Mouse (Mus musculus): ENCODE measurements at regions not wholly inside any gene's neighbourhood (a gene's known extent, or its start where the extent isn't known, plus 50 kb on each side); places are given as distances from the start of the nearest gene placed in this dataset.
"Not testable (repeated sequence)": the region's sequence is repeated elsewhere in the genome, so short reads cannot be mapped to it uniquely, and the experiment has no call there.

DNA sequence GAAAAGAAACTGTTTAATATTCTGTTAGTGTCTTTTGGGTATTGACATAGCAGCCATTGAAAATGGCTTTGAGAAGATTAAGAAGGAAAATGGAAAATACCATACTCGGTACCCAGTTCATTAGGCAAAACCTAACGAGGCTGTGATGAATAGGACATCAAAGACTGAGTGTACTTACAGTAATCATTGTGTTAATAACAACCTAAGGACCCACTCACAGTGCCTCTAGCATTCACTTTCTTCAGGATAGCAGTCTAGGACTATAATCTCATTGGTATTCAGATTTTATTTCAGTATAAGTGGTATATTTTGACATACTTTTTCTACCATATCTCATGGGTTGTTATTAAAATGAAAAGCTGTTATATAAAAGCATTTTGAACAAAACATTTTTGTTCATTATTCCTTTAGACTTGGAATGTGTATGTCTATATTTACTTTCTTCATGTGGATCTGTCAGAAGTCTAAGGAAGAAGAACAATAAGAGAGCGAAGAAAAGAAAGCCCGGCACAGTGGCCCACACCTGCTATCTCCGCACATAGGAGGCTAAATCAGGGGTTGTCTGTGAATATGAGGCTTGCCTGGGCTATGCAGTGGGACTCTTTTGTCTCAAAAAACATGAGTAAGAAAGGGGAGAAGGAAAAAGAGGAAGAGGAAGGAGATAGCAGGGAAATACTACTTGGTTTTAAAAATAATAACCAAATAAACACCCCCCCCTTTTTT, 116.2 kb upstream of the Pou1f1 start:
- TF ChIP-seq CTCF (IDR thresholded peaks at IDR 0.05; ENCODE audit: low read depth, low read length), result no peak
- no peak for TF ChIP-seq POLR2A (IDR thresholded peaks at IDR 0.05; ENCODE audit: borderline replicate concordance, low read depth, low read length)
- Histone ChIP-seq H3K27ac (ENCODE audit: insufficient read depth, low read depth, low read length) (no peak overlapping the region), H3K4me1 (ENCODE audit: control insufficient read depth, insufficient read depth, low read length) (peaks cover 19% of the 10 kb centered on the region), H3K4me3 (ENCODE audit: insufficient read depth, low read length) (no peak overlapping the region)

DNA sequence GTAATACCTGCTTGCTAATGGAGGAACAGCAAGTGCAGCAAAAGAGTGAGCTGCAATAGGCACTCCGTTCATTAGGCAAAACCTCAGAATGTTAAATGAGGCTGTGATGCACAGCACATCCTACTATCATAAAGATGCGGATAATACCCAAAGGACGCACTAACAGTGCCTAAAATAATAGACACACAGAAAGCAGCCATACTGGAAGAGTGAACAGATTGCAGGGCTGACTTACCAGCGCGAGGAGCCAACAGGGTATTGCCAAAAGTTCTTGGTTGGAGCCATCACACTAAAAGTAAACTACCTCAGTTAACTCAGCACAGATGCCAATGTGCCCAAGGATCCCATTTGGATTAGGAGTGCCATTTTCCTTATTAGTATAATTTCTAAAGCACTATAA, 115.5 kb upstream of the Pou1f1 start:
- no peak for TF ChIP-seq POLR2A (IDR thresholded peaks at IDR 0.05; ENCODE audit: borderline replicate concordance, low read depth, low read length)
- no peak for TF ChIP-seq CTCF (IDR thresholded peaks at IDR 0.05; ENCODE audit: low read depth, low read length)
- Histone ChIP-seq H3K4me3 (ENCODE audit: insufficient read depth, low read length) (no peak overlapping the region), H3K27ac (ENCODE audit: insufficient read depth, low read depth, low read length) (peak overlapping the region; percentile 27)

DNA sequence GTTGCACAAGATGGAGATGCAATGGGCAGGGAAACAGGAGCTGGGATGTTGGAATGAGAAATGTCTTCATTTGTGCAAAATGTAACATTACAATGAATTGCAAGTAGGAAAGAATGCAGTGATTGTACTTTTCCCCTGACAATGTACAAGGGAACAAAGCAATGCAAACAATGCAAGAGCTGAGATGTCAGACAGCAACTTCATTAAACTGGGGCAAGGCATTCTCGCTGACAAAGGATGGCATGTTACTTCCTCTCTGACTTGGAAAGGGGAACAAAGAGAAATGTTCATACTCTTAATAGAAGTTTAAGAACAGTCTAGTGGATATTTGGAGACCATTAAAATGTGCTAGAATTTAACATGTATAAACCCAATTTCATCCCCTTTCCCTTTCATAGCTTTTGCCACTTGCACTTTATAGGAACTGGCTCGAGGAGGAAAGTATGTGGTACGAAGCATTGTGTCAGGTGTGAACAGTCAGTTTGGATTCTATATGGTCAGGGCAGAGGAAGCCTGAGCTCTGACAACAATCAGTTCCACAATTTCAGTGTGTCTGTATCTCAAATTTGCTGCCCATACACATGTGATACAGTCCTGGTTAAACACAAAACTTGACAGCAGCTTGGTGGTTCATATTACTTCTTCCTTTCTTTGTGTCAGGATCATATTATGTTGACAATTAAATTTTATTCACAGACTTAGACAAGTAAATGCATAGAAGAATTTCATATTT, 114.3 kb upstream of the Pou1f1 start:
- peak overlapping the region; percentile 91 for H3K27ac ChIP-seq (ENCODE audit: insufficient read depth, low read depth, low read length)
- TF ChIP-seq POLR2A (IDR thresholded peaks at IDR 0.05; ENCODE audit: borderline replicate concordance, low read depth, low read length), result no peak
- no peak for TF ChIP-seq CTCF (IDR thresholded peaks at IDR 0.05; ENCODE audit: low read depth, low read length)

More for the DNA sequence above, 115.5 kb upstream of the Pou1f1 start:
- H3K4me1 ChIP-seq (ENCODE audit: control insufficient read depth, insufficient read depth, low read length), result peaks cover 19% of the 10 kb centered on the region

DNA sequence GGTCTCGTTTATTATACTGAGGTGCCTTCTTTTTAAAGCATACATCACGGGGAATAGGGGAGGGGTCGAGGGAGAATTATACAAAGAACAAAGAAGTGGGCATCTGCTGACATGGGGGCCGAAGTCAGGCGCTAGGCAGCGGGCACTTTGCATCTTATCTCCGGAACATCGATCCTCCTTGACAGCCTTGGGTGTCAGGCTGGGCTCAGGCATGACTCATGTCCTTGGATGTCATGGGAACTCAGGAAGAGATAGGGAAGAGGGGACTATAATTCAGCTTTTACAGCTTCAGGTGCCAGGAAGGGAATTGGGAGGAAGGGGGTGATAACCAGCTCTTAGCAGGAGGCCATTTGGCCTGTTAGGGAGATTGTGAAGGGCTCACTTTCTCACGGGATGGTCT, 88.3 kb upstream of the Pou1f1 start:
- not testable (repeated sequence) for H3K4me1 ChIP-seq (ENCODE audit: control insufficient read depth, insufficient read depth, low read length); H3K4me3 ChIP-seq (ENCODE audit: insufficient read depth, low read length); H3K27ac ChIP-seq (ENCODE audit: insufficient read depth, low read depth, low read length)

More for the DNA sequence above, 114.3 kb upstream of the Pou1f1 start:
- peaks cover 19% of the 10 kb centered on the region for H3K4me1 ChIP-seq (ENCODE audit: control insufficient read depth, insufficient read depth, low read length)
- H3K4me3 ChIP-seq (ENCODE audit: insufficient read depth, low read length), result peak overlapping the region; percentile 11; the same call in 1 of the 2 replicates

DNA sequence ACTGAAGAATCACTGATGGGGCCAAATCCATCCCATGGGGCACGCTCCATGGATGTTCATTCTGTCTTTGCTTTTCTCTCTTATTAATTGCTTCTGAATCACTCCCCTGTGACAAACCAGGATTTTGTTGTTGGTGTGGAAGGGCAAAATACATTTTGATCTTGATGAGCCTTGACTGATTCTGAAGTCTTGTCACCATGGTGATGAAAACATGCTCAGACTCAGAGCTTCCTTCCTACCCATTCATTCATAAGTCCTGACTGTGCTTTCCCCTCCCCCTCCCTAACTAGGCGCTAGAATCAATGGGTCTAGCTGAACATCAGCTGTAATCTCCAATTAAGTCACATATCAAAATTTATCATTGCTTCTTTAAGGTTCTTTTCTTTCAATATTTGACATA, 84.2 kb upstream of the Pou1f1 start:
- Histone ChIP-seq H3K27ac (ENCODE audit: insufficient read depth, low read depth, low read length) (no peak overlapping the region), H3K4me3 (ENCODE audit: insufficient read depth, low read length) (no peak overlapping the region), H3K4me1 (ENCODE audit: control insufficient read depth, insufficient read depth, low read length) (no peaks in the 10 kb centered on the region)
- TF ChIP-seq POLR2A (IDR thresholded peaks at IDR 0.05; ENCODE audit: borderline replicate concordance, low read depth, low read length), result no peak
- no peak for TF ChIP-seq CTCF (IDR thresholded peaks at IDR 0.05; ENCODE audit: low read depth, low read length)

DNA sequence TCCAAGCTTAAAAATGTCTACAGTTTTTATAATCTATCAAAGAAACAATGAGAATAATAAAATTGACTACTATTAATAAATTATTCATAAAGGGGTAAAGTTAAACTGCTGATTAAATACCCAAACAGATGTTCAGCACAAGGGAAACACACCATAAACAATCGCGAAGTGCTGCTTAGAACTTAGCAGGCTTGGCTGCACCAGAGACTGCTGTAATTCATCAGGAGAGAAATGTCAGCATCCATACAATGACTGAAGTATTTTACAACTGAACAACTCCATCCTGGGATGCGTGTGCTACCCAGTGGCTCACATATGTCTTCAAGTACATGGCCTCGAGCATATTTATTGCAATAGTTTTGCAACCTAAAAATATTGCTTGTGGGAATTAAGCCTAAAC, 78.4 kb upstream of the Pou1f1 start:
- no peak overlapping the region for H3K4me3 ChIP-seq (ENCODE audit: insufficient read depth, low read length)
- TF ChIP-seq CTCF (IDR thresholded peaks at IDR 0.05; ENCODE audit: low read depth, low read length) (no peak), POLR2A (IDR thresholded peaks at IDR 0.05; ENCODE audit: borderline replicate concordance, low read depth, low read length) (no peak)
- H3K27ac ChIP-seq (ENCODE audit: insufficient read depth, low read depth, low read length), result no peak overlapping the region
- H3K4me1 ChIP-seq (ENCODE audit: control insufficient read depth, insufficient read depth, low read length), result no peaks in the 10 kb centered on the region

DNA sequence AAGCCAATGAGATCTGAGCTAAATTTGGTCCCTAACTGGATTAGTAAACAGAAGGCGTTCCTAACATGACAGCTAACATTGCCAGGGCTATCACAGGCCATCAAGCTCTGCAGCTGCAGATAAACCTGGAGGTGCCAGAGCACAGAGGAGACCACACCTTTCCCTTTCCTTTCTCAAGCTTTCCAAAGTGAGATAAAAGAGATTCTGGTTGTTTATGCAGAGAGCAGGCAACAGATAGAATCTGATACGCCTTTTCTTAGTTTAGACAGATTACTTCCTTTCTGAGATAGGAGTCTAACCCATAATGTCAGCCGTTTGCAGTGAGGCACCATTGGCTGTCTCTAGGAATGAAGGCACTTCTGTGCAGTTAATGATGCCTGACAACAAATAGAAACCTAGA, 71.5 kb upstream of the Pou1f1 start:
- Histone ChIP-seq H3K4me1 (ENCODE audit: control insufficient read depth, insufficient read depth, low read length) (peaks cover 20% of the 10 kb centered on the region), H3K4me3 (ENCODE audit: insufficient read depth, low read length) (no peak overlapping the region), H3K27ac (ENCODE audit: insufficient read depth, low read depth, low read length) (no peak overlapping the region)
- TF ChIP-seq POLR2A (IDR thresholded peaks at IDR 0.05; ENCODE audit: borderline replicate concordance, low read depth, low read length) (no peak), CTCF (IDR thresholded peaks at IDR 0.05; ENCODE audit: low read depth, low read length) (no peak)

DNA sequence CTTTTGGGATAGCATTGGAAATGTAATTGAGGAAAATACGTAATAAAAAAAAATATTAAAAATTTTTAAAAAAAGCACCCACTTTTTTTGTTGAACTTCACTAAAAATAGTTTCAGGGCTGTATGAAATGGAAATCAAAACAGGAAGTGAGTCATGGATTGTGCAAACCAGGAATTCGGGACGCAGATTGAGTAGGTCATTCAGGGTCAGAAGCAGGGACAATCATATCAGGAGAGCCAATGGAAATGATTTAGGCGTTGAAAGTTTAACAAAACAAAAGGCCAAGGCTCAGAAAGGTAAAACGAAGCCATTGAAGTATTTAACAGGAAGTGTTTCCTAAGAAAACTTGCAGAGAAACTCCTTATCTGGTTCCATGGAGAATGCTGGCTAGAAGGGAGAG, 69.6 kb upstream of the Pou1f1 start:
- H3K27ac ChIP-seq (ENCODE audit: insufficient read depth, low read depth, low read length), result peak overlapping the region; percentile 97
- peaks cover 25% of the 10 kb centered on the region for H3K4me1 ChIP-seq (ENCODE audit: control insufficient read depth, insufficient read depth, low read length)
- no peak overlapping the region for H3K4me3 ChIP-seq (ENCODE audit: insufficient read depth, low read length)
- TF ChIP-seq CTCF (IDR thresholded peaks at IDR 0.05; ENCODE audit: low read depth, low read length) (no peak), POLR2A (IDR thresholded peaks at IDR 0.05; ENCODE audit: borderline replicate concordance, low read depth, low read length) (no peak)

DNA sequence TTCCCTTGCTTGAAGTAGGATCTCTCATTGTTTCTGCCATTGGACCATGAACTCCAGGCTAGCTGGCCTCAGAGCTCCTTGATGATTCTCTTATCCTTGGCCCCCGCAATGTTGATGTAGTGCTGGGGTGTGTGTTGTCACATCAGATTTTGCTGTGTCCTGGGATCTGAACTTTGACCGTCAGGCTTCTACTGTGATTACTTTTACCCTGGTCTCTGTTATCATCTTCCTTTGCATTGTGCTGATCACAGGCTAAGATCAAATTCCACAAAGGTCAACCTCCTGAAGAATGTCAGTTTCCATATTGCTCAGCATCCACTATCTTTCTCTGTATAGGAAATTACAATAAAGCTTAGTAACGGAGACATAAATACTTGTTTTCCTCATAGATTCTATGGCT, 68.4 kb upstream of the Pou1f1 start:
- H3K4me1 ChIP-seq (ENCODE audit: control insufficient read depth, insufficient read depth, low read length), result peaks cover 25% of the 10 kb centered on the region
- H3K4me3 ChIP-seq (ENCODE audit: insufficient read depth, low read length), result no peak overlapping the region
- H3K27ac ChIP-seq (ENCODE audit: insufficient read depth, low read depth, low read length), result 0 out of 2 replicates have a peak overlapping the region, but pooled peaks have one; percentile 97
- TF ChIP-seq CTCF (IDR thresholded peaks at IDR 0.05; ENCODE audit: low read depth, low read length), result no peak
- TF ChIP-seq POLR2A (IDR thresholded peaks at IDR 0.05; ENCODE audit: borderline replicate concordance, low read depth, low read length), result no peak

DNA sequence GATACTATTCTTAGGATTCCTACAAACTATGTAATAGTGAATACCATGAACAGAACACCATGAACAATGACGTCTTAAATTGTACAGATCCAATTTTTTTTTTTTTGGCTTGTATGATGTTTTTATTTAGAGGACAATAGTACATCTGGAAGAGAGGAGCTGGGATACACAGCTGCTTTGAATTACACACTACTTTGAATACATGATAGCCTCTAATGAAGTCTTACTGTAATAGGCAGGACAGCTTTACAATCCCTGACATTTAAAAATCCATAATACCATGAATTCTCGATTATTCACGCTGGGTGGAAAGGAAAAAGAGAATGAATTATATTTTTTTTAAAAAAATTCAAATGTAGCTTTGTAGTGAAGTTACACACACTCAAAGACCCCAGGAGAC, 63.4 kb upstream of the Pou1f1 start:
- not testable (repeated sequence) for H3K4me3 ChIP-seq (ENCODE audit: insufficient read depth, low read length); H3K27ac ChIP-seq (ENCODE audit: insufficient read depth, low read depth, low read length)
- peaks cover 11% of the 10 kb centered on the region for H3K4me1 ChIP-seq (ENCODE audit: control insufficient read depth, insufficient read depth, low read length)
